Mouse (Mus musculus) heart, embryonic 11.5 days (tissue): Measurements from ENCODE around the gene Mrpl55. TPM values are rescaled to one million over a fixed set of nuclear protein-coding genes. Genes with fewer than 3 reads are reported as not detected.

Source experiments
- ATAC-seq: fragments of 200-750 bp; cut with Nextera tagmentation; replicated peaks from 2 replicates; pipeline ENCODE4 v1.8.0; 2017; ENCODE audit warnings: moderate library complexity; ENCODE audit not compliant: insufficient number of reproducible peaks, low FRiP score, low TSS enrichment
- H3K27ac ChIP-seq: fragments of 300-500 bp; sonication (generic); 2 replicates; pipeline ENCODE4 v1.5.1; 2014; ENCODE audit warnings: mild to moderate bottlenecking, low read depth, low read length
- H3K27me3 ChIP-seq: fragments of 300-500 bp; sonication (generic); 2 replicates; pipeline ENCODE4 v1.6.1; 2014; ENCODE audit warnings: mild to moderate bottlenecking, low read length, mixed read lengths; ENCODE audit not compliant: control insufficient read depth, insufficient read depth
- H3K36me3 ChIP-seq: fragments of 300-500 bp; sonication (generic); 2 replicates; pipeline ENCODE4 v1.6.1; 2014; ENCODE audit warnings: mild to moderate bottlenecking, low read length, moderate library complexity, mixed read lengths; ENCODE audit not compliant: control insufficient read depth, insufficient read depth
- H3K4me1 ChIP-seq: fragments of 300-500 bp; sonication (generic); 2 replicates; pipeline ENCODE4 v1.6.1; 2014; ENCODE audit warnings: low read length; ENCODE audit not compliant: control insufficient read depth, insufficient read depth
- H3K4me2 ChIP-seq: fragments of 300-500 bp; sonication (generic); 2 replicates; pipeline ENCODE4 v1.6.1; 2014; ENCODE audit warnings: mild to moderate bottlenecking, moderate library complexity
- H3K4me3 ChIP-seq: fragments of 300-500 bp; sonication (generic); 2 replicates; pipeline ENCODE4 v1.5.1; 2014; ENCODE audit warnings: low read depth, low read length
- H3K9ac ChIP-seq: fragments of 300-500 bp; sonication (generic); 2 replicates; pipeline ENCODE4 v1.6.1; 2014; ENCODE audit warnings: mild to moderate bottlenecking, low read depth, low read length, moderate library complexity
- H3K9me3 ChIP-seq: fragments of 300-500 bp; sonication (generic); replicated peaks from 2 replicates; pipeline ENCODE4 v1.6.1; 2016; ENCODE audit warnings: low read length; ENCODE audit not compliant: control insufficient read depth
- WGBS: fragments of 180-500 bp; shearing (Covaris S2); extraction: QIAGEN DNeasy Blood & Tissue Kit; methylation state at CpG from one replicate; pipeline ENCODE4 v1.1.7; 2014; ENCODE audit not compliant: insufficient replicate concordance; 5-methylcytosine and 5-hydroxymethylcytosine counted together
- polyA plus RNA-seq: library from polyadenylated mRNA; unstranded; fragments of >200 nt; fragmentation: Nextera tagmentation; extraction: Ambion mirVana; gene quantifications from 2 replicates; pipeline ENCODE4 v1.2.1, GENCODE M21; 2014

The Mrpl55 gene
- polyA plus RNA-seq, 1 experiment from 2014 or later, result 102 TPM

- Histone ChIP-seq H3K9me3 (no peaks in the 10 kb centered on the region), H3K27me3 (no peaks in the 10 kb centered on the region), H3K9ac (peak within 1 kb of the TSS; percentile 97), H3K4me3 (peak within 1 kb of the TSS; percentile 84), H3K27ac (peak within 1 kb of the TSS; percentile 99), H3K4me2 (peak within 1 kb of the TSS; percentile 62), H3K36me3 (no peaks in the 10 kb centered on the region), H3K4me1 (peaks cover 27% of the 10 kb centered on the region)
- WGBS, result 3% methylated on average over 68 of the region's 68 CpGs
- peak; percentile 97 for ATAC-seq
Measured at GRCm38 (mm10) chr11:59163255-59164236, 38.7 kb upstream of the Mrpl55 start, which contains the start of gene Iba57. Iba57 (minus strand) TSS chr11:59163739.

DNA sequence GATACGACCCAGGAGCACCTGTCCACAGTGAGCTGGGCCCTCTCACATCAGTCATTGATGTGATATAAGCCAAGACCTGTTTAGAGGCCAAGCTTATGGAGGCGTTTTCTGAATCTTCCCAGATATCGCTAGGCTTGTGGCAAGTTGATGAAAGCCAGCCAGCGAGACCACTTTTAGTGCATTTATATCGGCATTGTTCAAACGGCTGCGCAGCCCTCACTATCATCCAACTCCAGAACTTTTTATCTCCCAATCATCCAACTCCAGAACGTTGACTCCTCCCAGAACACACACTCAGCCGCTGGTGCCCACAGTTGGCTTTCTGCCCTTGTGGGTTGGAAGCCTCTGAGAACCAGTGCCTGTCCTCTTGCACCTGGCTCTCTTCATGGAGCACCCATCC lies 37.9 kb upstream of the Mrpl55 start:
- WGBS, result 50% methylated on average over 9 of the region's 9 CpGs
- Histone ChIP-seq H3K4me2 (peak overlapping the region; percentile 62), H3K4me3 (peak overlapping the region; percentile 84), H3K4me1 (peaks cover 27% of the 10 kb centered on the region), H3K9me3 (no peaks in the 10 kb centered on the region), H3K27ac (peak overlapping the region; percentile 99), H3K9ac (peak overlapping the region; percentile 97; the same call in 1 of the 2 replicates), H3K36me3 (no peaks in the 10 kb centered on the region), H3K27me3 (no peaks in the 10 kb centered on the region)
- ATAC-seq, result 0 out of 2 replicates have a peak, but pooled peaks have one; percentile 16

DNA sequence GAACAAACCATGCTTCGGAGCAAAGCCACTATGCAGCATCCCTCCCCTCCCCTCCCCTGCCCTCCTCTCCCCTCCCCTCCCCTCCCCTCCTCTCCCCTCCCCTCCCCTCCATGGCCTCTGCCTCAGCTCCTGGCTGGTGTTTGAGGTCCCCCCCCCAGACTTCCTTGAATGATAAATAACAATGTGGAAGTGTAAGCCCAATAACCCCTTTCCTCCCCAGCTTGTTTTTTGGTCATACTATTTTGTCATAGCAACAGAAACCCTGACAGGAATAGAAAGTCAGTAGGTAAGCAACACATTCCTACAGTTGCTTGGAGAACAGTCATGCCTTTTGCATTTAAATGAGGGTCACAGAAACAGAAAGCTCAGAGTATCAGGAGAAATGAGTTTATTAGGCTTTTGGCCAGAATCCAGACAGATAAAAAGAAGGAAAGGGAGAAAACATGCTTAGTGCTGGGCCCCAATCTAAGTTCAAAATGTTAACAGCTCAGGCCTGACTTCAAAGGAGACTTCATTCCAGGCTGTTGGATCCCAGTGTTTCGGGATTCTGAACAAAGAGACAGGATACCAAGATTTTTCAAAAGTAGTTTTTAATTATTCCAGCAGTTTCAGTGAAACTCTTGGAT lies 36.6 kb upstream of the Mrpl55 start:
- 41% methylated on average over 2 of the region's 2 CpGs for WGBS
- Histone ChIP-seq H3K36me3 (no peaks in the 10 kb centered on the region), H3K4me2 (no peak overlapping the region), H3K9ac (no peak overlapping the region), H3K4me3 (no peak overlapping the region), H3K27me3 (no peaks in the 10 kb centered on the region), H3K4me1 (peaks cover 27% of the 10 kb centered on the region), H3K9me3 (no peaks in the 10 kb centered on the region), H3K27ac (peak overlapping the region; percentile 99)
- no peak for ATAC-seq

- 54% methylated on average over 3 of the region's 3 CpGs for WGBS
- H3K27me3 ChIP-seq, result peaks cover 13% of the 10 kb centered on the region
- no peak for ATAC-seq
Measured at GRCm38 (mm10) chr11:59169807-59170206, 32.5 kb upstream of the Mrpl55 start.

DNA sequence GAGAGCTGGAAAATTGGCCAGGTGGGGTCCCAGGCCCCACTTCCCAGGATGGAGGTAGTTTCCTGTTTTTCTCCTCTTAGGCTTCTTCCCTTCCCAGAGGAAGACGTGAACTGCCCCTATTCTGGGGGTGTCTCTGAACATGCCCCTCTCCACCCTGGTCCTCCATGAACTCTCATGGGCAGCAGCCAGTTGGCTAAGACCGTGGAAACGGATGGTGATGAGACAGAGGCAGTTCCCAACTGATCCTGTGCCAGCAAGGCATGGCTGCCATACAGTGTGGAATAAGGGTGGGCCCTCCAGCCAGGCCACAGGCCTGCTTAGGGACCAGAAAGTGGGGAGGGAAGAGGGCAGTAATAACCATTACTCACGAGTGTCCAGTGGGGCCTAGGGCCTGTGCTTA lies 31.7 kb upstream of the Mrpl55 start:
- peaks cover 6% of the 10 kb centered on the region for H3K4me1 ChIP-seq
- H3K4me3 ChIP-seq, result no peak overlapping the region
- H3K36me3 ChIP-seq, result no peaks in the 10 kb centered on the region
- no peaks in the 10 kb centered on the region for H3K9me3 ChIP-seq
- no peak overlapping the region for H3K4me2 ChIP-seq
- no peak for ATAC-seq
- peaks cover 21% of the 10 kb centered on the region for H3K27me3 ChIP-seq
- H3K9ac ChIP-seq, result no peak overlapping the region
- H3K27ac ChIP-seq, result no peak overlapping the region
- WGBS, result 65% methylated on average over 4 of the region's 4 CpGs

More at GRCm38 (mm10) chr11:59169807-59170206, 32.5 kb upstream of the Mrpl55 start:
- no peak overlapping the region; the same call in 1 of the 2 replicates for H3K9ac ChIP-seq
- H3K4me2 ChIP-seq, result no peak overlapping the region
- no peaks in the 10 kb centered on the region for H3K9me3 ChIP-seq
- H3K36me3 ChIP-seq, result no peaks in the 10 kb centered on the region
- H3K27ac ChIP-seq, result no peak overlapping the region
- H3K4me3 ChIP-seq, result no peak overlapping the region
- H3K4me1 ChIP-seq, result peaks cover 10% of the 10 kb centered on the region

GRCm38 (mm10) chr11:59174189-59174838 lies 28.0 kb upstream of the Mrpl55 start:
- Histone ChIP-seq H3K4me2 (no peak overlapping the region), H3K4me3 (no peak overlapping the region), H3K27ac (no peak overlapping the region), H3K9ac (no peak overlapping the region), H3K36me3 (no peaks in the 10 kb centered on the region), H3K4me1 (peaks cover 11% of the 10 kb centered on the region), H3K27me3 (peaks cover 58% of the 10 kb centered on the region), H3K9me3 (no peaks in the 10 kb centered on the region)
- WGBS, result 49% methylated on average over 6 of the region's 6 CpGs
- no peak for ATAC-seq

DNA sequence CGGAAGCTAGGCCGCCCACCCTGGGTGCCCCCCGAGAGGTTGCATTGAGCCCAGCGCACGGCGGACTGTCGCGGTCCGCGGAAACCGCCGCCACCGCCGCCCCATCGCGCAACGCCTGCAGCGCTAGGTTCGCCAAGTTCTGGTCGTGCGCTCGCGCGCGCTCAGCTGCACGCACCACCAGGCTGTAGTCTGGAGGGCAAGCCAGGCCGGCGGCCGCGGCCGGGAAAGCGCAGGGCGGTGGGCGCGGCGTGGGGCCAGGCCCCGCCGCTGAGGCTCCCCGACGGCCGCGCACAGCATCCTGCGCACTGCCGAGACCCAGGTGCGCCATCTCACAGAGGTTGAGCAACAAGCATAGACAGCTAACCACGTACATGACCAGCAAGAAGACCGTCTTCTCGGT lies 25.8 kb upstream of the Mrpl55 start:
- Histone ChIP-seq H3K4me2 (peak overlapping the region; percentile 61), H3K4me3 (peak overlapping the region; percentile 38), H3K9me3 (no peaks in the 10 kb centered on the region), H3K27me3 (peaks cover 62% of the 10 kb centered on the region), H3K9ac (no peak overlapping the region), H3K27ac (no peak overlapping the region), H3K36me3 (no peaks in the 10 kb centered on the region), H3K4me1 (peaks cover 22% of the 10 kb centered on the region)
- no peak for ATAC-seq
- WGBS, result 5% methylated on average over 48 of the region's 48 CpGs

GRCm38 (mm10) chr11:59176921-59177320 lies 25.4 kb upstream of the Mrpl55 start:
- H3K4me3 ChIP-seq, result peak overlapping the region; percentile 38
- H3K27me3 ChIP-seq, result peaks cover 62% of the 10 kb centered on the region
- H3K9ac ChIP-seq, result no peak overlapping the region

More at GRCm38 (mm10) chr11:59176921-59177320, 25.4 kb upstream of the Mrpl55 start:
- Histone ChIP-seq H3K36me3 (no peaks in the 10 kb centered on the region), H3K4me1 (peaks cover 22% of the 10 kb centered on the region), H3K27ac (no peak overlapping the region), H3K4me2 (peak overlapping the region; percentile 61), H3K9me3 (no peaks in the 10 kb centered on the region)
- WGBS, result 5% methylated on average over 34 of the region's 34 CpGs
- ATAC-seq, result no peak; the same call in 1 of the 2 replicates
